Mouse (Mus musculus) liver, embryonic 14.5 days (tissue): ENCODE results near the gene Col2a1. TPM values are rescaled to one million over a fixed set of nuclear protein-coding genes. Genes with fewer than 3 reads are reported as not detected.

ENCODE experiments used
- ATAC-seq: fragments of 200-750 bp; cut with Nextera tagmentation; 2 replicates; pipeline ENCODE4 v1.8.0; 2017; ENCODE audit warnings: moderate number of reproducible peaks, mild to moderate bottlenecking, moderate library complexity; ENCODE audit not compliant: insufficient read depth
- DNase-seq, 3 experiments: peaks; one replicate each; pipeline ENCODE4 v3.0.0-alpha.2; 2012 to 2013; ENCODE audit warnings: low read depth in 3 of 3, low spot score in 3 of 3
- H3K27ac ChIP-seq: fragments of 300-500 bp; sonication (generic); 2 replicates; pipeline ENCODE4 v1.5.1; 2014; ENCODE audit warnings: moderate library complexity, mild to moderate bottlenecking, control low read depth, inconsistent platforms
- H3K27me3 ChIP-seq: fragments of 300-500 bp; sonication (generic); 2 replicates; pipeline ENCODE4 v1.6.1; 2014; ENCODE audit warnings: mild to moderate bottlenecking, low read length, moderate library complexity; ENCODE audit not compliant: control insufficient read depth, insufficient read depth
- H3K36me3 ChIP-seq: fragments of 300-500 bp; sonication (generic); replicated peaks from 2 replicates; pipeline ENCODE4 v1.6.1; 2014; ENCODE audit warnings: low read depth; ENCODE audit not compliant: control insufficient read depth, insufficient read depth
- H3K4me1 ChIP-seq, 2 experiments: fragments of 200-500 bp in 1 of 2; fragments of 300-500 bp in 1 of 2; sonication (generic) in 1 of 2; replicated peaks; 2 replicates each; pipeline ENCODE4 v1.6.1; 2012 to 2014; ENCODE audit warnings: antibody characterized with exemption in 1 of 2, inconsistent platforms in 1 of 2, low read length in 1 of 2; ENCODE audit not compliant: control insufficient read depth in 2 of 2, insufficient read depth in 2 of 2
- H3K4me2 ChIP-seq: fragments of 300-500 bp; sonication (generic); 2 replicates; pipeline ENCODE4 v1.6.1; 2014; ENCODE audit warnings: low read depth, mild to moderate bottlenecking, control low read depth, moderate library complexity
- H3K4me3 ChIP-seq, 2 experiments: fragments of 200-500 bp in 1 of 2; fragments of 300-500 bp in 1 of 2; sonication (generic) in 1 of 2; 2 replicates each; pipeline ENCODE4 v1.5.1; 2012 to 2014; ENCODE audit warnings: low read depth in 2 of 2, low read length in 2 of 2, mild to moderate bottlenecking in 2 of 2, control low read depth in 1 of 2, inconsistent platforms in 1 of 2, moderate library complexity in 1 of 2; ENCODE audit not compliant: insufficient read depth in 1 of 2
- H3K9ac ChIP-seq: fragments of 300-500 bp; sonication (generic); replicated peaks from 2 replicates; pipeline ENCODE4 v1.6.1; 2014; ENCODE audit warnings: mild to moderate bottlenecking, control low read depth, moderate library complexity
- H3K9me3 ChIP-seq: fragments of 300-500 bp; sonication (generic); 2 replicates; pipeline ENCODE4 v1.6.1; 2016; ENCODE audit warnings: low read length, mixed read lengths; ENCODE audit not compliant: control insufficient read depth
- CTCF ChIP-seq: IDR thresholded peaks from 2 replicates; pipeline ENCODE4 v1.5.1; 2016; ENCODE audit warnings: antibody characterized with exemption, low read depth, control low read depth
- EP300 ChIP-seq: IDR thresholded peaks from 2 replicates; pipeline ENCODE4 v1.6.1; 2016; ENCODE audit warnings: antibody characterized with exemption, low read depth
- WGBS: fragments of 180-500 bp; shearing (Covaris S2); extraction: QIAGEN DNeasy Blood & Tissue Kit; methylation state at CpG from one replicate; pipeline ENCODE4 v1.1.7; 2014; ENCODE audit not compliant: insufficient replicate concordance; 5-methylcytosine and 5-hydroxymethylcytosine counted together
- polyA plus RNA-seq, 2 experiments: library from polyadenylated mRNA; depleted of rRNA in 1 of 2; stranded (reverse) in 1 of 2; unstranded in 1 of 2; fragments of >200 nt; fragmentation: Nextera tagmentation in 1 of 2; extraction: Ambion mirVana in 1 of 2; gene quantifications; 2 replicates each; pipeline versions ENCODE4 v1.2.1 to v1.2.3; 2012 to 2014

Gene Col2a1
- polyA plus RNA-seq, 2 experiments, result 0.04 to 0.56 TPM

GRCm38 (mm10) chr15:98002991-98003821 lies 1.3 kb downstream of the Col2a1 start:
- Histone ChIP-seq H3K9ac (no peak overlapping the region), H3K9me3 (no peaks in the 10 kb centered on the region), H3K27me3 (peaks cover 88% of the 10 kb centered on the region), H3K4me1 (no peaks in the 10 kb centered on the region), H3K4me3 (no peak overlapping the region), H3K27ac (no peak overlapping the region), H3K4me2 (no peak overlapping the region), H3K36me3 (no peaks in the 10 kb centered on the region)
- under 1% methylated on average over 42 of the region's 42 CpGs for WGBS
- TF ChIP-seq CTCF, result no peak
- no peak for TF ChIP-seq EP300
- no peak for DNase-seq
- no peak for ATAC-seq

- H3K9me3 ChIP-seq, result no peaks in the 10 kb centered on the region
- H3K9ac ChIP-seq, result no peak overlapping the region
- no peak for TF ChIP-seq CTCF
- TF ChIP-seq EP300, result no peak
- DNase-seq (no peak), ATAC-seq (no peak)
- H3K4me3 ChIP-seq, result no peak overlapping the region
- no peak overlapping the region for H3K4me2 ChIP-seq
- peaks cover 89% of the 10 kb centered on the region for H3K27me3 ChIP-seq
- 2% methylated on average over 42 of the region's 42 CpGs for WGBS
- no peaks in the 10 kb centered on the region for H3K4me1 ChIP-seq
- no peaks in the 10 kb centered on the region for H3K36me3 ChIP-seq
- H3K27ac ChIP-seq, result no peak overlapping the region
Measured at GRCm38 (mm10) chr15:98002113-98002990, 2.1 kb downstream of the Col2a1 start.

- WGBS, result 1% methylated on average over 37 of the region's 37 CpGs
- TF ChIP-seq EP300 (no peak), CTCF (no peak)
- no peak for ATAC-seq
- Histone ChIP-seq H3K4me2 (no peak overlapping the region), H3K4me3 (no peak overlapping the region), H3K9me3 (no peaks in the 10 kb centered on the region), H3K4me1 (no peaks in the 10 kb centered on the region), H3K9ac (no peak overlapping the region), H3K36me3 (no peaks in the 10 kb centered on the region), H3K27me3 (peaks cover 83% of the 10 kb centered on the region), H3K27ac (no peak overlapping the region)
- no peak for DNase-seq
Measured at GRCm38 (mm10) chr15:98001321-98002112, 3.0 kb downstream of the Col2a1 start.

DNA sequence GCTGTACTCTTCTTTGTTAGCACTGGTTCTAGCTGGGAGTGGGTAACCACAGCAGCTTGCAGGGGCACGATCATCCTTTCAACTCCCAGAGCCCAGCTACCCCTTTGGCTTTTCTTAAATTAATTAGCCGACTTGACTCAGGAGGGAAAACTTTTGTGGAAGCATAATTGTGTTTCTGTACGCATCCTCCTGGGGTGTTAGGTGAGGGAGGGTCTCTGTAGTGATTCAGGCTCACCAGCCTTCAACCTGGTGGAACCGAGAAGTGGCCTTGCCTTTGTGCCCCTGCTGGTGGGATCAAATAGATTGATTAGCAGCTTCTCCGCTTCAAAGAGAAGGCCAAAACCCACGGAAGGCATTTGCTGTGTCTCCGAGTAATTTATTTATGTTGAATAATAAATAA lies 4.5 kb downstream of the Col2a1 start:
- peaks cover 70% of the 10 kb centered on the region for H3K27me3 ChIP-seq
- ATAC-seq, result no peak
- 3% methylated on average over 7 of the region's 7 CpGs for WGBS

More for the DNA sequence above, 4.5 kb downstream of the Col2a1 start:
- TF ChIP-seq CTCF, result no peak
- TF ChIP-seq EP300, result no peak
- Histone ChIP-seq H3K4me2 (no peak overlapping the region), H3K9me3 (no peaks in the 10 kb centered on the region), H3K36me3 (no peaks in the 10 kb centered on the region), H3K4me3 (no peak overlapping the region), H3K9ac (no peak overlapping the region), H3K27ac (no peak overlapping the region), H3K4me1 (no peaks in the 10 kb centered on the region)
- no peak for DNase-seq
